Mouse (Mus musculus): ENCODE measurements around the gene Rabgap1.

The Rabgap1 gene

DNA sequence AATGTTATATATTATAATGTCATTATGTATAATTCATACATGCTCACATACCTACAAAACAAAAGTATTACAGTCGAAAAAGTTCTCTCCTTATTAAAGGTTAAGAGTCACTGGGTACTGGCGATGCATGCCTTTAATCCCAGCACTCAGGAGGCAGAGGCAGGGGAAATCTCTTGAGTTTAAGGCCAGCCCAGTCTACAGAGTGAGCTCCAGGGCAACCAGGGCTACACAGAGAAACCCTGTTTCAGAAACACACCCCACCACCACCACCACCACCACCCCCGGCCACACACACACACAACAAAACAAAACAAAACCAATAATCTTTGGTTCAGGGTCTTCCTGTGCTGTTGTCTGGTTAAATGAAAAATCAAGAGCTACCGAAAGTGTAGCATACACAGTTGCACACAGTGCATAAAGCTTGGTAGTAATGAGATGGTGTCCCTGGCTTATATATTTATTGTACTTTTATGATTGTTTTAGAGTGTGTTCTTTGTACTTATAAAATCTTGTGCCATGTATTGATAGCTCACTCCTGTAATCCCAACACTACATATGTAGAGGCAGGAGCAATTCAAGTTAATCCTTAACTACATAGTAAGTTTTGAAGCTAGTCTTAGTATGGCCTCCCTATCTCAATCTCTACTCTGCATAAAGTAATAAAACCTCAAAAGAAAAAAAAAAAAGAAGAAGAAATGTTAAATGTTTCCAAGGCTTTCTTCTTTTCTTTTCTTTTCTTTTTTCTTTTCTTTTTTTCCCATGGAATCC lies 68.2 kb downstream of the Rabgap1 start:
- no peak for DNase-seq (ENCODE audit: low read depth, low spot score)

GRCm38 (mm10) chr2:37516030-37516710 lies 73.1 kb downstream of the Rabgap1 start, which contains the start of gene Gpr21:
Gene Gpr21 (plus strand): TSS chr2:37516332.
- no peak for DNase-seq (ENCODE audit: low read depth, low spot score)

DNA sequence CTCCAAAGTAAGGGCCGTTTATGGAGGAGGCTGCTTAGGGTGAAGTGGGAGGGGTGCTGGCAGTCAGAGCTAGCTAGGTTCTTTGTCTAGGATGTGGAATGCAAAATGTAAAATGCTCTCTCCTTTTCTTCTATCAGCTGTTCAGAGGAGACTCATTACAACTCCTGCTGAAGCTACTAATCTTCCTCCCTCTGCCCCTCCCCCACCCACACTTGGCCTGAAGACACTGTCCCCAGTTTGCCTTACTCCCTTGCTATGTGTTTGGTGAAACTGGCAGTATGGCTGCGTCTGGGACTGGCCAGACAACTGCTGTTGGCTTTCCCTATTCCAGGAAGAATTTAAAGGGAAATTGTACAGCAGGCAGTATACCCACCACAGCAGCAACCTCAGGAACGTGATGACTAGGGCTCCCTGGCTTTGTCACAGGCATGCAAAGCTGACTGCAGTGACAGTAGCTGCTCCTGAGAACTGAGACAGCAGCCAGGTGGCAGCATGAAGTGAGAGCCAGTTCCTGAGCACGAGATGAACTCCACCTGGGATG lies 73.9 kb downstream of the Rabgap1 start:
- DNase-seq (ENCODE audit: low read depth, low spot score), result no peak

DNA sequence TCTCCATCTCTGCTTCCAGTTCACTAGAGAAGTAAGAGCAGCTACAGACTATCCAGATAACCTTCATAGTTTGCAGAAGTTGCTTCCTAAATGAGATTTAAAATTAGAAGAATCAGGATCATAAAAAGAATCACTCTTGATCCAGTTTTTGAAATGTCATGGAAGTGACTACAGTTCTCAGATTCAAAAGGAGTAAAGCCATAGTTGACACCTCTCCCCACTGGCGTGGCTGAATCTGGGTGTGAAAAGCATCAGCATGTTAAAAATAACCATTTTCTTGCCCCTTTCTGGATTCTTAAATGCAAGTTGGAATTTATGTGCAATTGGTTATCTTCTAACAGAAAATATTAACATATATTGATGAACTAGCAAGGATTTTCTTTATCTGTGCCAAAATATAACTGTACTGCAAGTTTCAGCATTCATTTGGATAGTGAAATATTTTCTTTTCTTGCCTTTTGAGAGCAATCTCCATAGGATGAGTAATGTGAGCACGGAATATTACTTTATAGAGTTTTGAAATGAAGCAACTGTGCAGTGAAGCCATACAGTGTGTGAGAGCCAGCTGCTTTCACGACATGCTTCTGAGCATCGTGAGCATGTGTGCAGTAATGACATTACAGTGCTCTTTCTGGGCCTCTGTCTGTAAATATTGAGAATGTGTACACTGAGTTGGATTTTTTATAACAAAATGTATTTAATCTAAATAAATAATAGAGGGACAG lies 75.6 kb downstream of the Rabgap1 start:
- DNase-seq (ENCODE audit: low read depth, low spot score), result peak; percentile 34

DNA sequence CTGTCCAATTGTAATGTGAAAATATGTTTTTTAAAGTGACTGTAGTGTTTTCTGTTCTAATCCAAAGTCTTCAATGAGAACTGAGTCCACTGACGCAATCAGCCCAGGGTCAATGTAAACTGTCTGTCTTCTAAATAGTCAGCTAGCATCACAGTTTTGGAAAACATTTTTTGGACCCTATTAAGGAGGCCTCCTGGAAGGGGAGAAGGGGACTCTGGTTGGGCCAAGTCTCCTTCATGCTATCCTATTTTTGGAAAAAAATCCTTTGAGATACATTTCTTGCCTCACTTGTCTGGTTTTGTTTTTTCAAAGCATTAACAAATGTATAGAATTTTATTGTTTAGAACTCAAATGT lies 76.2 kb downstream of the Rabgap1 start:
- DNase-seq (ENCODE audit: low read depth, low spot score), result no peak

- no peak for DNase-seq (ENCODE audit: low read depth, low spot score)
Measured at GRCm38 (mm10) chr2:37527587-37527986, 84.5 kb downstream of the Rabgap1 start.

DNA sequence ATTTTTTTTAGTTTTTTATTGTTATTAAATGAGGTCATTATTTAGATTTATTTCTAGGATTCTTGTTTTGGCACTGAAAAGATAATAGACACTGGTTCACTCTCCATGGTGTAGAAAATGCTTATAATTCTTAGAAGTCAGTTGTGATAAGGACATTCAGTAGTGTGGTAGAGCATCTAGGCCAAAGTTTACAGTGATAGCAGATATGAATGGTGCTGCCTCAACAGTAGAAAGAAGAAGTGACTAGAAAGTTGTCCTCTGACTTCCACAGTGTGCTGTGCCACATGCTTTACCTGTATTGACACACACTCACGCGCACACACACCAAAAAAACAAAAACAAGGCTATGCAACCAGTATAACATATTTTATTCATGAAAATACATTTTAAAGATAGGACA lies 86.3 kb downstream of the Rabgap1 start:
- DNase-seq (ENCODE audit: low read depth, low spot score), result no peak

DNA sequence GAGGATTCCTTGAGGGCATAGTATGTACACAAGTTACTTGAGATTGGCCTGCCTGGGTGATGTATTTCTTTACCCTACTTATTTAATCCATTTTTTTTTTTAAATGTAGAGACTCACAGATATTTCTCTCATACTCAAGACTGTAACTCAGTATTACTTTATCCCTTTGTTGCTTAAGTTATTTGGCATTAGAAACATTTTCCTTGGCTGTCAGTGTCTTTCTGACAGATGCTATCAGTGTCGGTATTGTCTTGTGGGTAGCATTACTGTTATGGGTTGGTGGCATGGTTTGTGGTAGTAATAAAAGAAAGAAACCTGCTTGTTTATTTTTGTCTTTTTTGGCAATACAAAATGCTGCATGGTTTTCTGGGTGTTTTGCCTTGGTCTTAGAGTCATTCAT lies 87.7 kb downstream of the Rabgap1 start:
- no peak for DNase-seq (ENCODE audit: low read depth, low spot score)

GRCm38 (mm10) chr2:37531639-37532038 lies 88.6 kb downstream of the Rabgap1 start:
- DNase-seq (ENCODE audit: low read depth, low spot score), result no peak

DNA sequence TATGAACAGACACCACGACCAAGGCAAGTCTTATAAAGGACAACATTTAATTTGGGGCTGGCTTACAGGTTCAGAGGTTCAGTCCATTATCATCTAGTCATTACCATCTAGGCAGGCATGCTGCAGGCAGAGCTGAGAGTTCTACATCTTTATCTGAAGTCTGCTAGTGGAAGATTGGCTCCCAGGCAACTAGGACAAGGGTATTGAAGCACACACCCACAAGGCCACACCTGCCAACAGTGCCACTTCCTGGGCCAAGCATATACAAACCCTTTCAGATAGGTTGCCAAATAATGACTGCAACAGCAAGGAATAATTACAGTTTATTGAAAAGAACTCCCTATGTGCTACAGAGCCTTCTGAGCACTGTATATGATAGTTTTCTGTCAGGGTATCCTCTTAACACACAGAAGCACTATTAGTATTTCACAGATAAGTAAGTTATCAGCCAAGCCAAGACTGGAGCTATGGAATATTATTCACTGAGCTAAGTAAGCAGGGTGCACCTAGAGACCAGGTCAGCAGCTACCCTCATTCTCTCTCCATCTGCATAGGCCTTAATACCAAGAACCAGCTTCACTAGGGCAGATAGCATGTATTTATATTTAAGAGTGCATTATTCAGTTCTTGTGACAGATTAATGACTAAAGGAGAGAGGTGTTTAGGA lies 106.4 kb downstream of the Rabgap1 start:
- no peak for DNase-seq (ENCODE audit: low read depth, low spot score)

GRCm38 (mm10) chr2:37556366-37556765 lies 113.3 kb downstream of the Rabgap1 start:
- no peak for DNase-seq (ENCODE audit: low read depth, low spot score)

- DNase-seq (ENCODE audit: low read depth, low spot score), result no peak
Measured at GRCm38 (mm10) chr2:37565579-37565978, 122.5 kb downstream of the Rabgap1 start.

- DNase-seq (ENCODE audit: low read depth, low spot score), result no peak
Measured at GRCm38 (mm10) chr2:37566035-37566434, 123.0 kb downstream of the Rabgap1 start.

- DNase-seq (ENCODE audit: low read depth, low spot score), result no peak
Measured at GRCm38 (mm10) chr2:37569888-37570287, 126.8 kb downstream of the Rabgap1 start.

DNA sequence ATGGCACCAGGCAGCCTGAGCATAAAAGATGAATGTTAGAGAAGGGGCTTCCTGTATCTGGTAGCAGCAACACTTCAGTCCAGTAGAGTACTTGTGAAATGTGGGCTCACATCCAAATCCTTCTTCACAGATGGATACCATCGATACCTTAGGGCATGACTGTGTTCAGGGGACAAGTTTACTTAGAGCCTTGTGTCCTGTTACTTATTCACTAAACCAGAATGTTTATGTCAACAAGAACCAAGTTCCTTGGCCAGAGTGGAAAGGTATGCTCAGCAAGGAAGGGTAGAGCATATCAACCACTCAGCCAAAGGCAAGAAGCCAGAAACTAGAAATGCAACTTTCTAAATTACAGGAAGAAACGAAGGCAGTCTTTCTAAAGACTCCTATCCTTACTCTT lies 127.6 kb downstream of the Rabgap1 start:
- no peak for DNase-seq (ENCODE audit: low read depth, low spot score)

- no peak for DNase-seq (ENCODE audit: low read depth, low spot score)
Measured at GRCm38 (mm10) chr2:37572141-37572540, 129.1 kb downstream of the Rabgap1 start.

- no peak for DNase-seq (ENCODE audit: low read depth, low spot score)
Measured at GRCm38 (mm10) chr2:37576661-37577060, 133.6 kb downstream of the Rabgap1 start.

DNA sequence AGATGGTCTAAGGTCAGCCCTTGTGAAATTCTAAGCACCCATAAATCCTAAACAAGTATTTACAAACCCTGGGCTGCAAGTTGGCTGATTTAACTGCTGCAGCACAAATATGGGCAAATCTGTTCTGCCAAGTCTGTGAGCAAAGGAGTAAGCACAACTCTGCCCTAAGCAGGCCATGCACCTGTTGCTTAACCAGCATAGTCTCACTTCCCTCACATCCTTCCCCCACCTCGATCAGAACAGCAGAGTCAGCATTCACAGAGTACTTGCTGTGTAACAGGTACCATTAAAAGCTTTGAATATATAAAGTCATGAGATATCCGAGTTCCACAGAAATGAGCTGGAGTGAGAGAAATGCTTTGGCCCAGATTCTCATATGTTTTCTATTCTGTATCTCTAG lies 135.1 kb downstream of the Rabgap1 start:
- no peak for DNase-seq (ENCODE audit: low read depth, low spot score)

DNA sequence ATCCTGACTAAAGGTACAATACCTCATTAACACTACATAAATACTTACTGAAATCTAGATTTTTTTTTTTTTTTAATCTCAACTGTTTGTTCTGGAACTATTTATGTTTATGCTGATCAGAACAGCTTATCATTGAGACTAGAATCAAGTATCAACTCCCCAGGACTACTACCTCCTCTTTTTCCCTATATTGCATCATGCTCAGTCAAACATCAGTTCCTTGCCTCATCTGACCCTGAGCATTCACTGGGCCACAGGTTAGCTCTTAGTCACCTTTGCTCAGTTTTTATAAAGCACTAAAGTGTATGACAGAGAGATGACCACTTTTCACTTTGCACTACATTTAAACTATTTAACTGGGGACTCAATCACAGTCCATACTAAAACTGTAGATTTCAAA lies 144.8 kb downstream of the Rabgap1 start:
- DNase-seq (ENCODE audit: low read depth, low spot score), result no peak

All from telencephalon, adult 2 months (tissue).